Mouse (Mus musculus): ENCODE measurements around the gene Olfr606. TPM values are rescaled to one million over a fixed set of nuclear protein-coding genes. Genes with fewer than 3 reads are reported as not detected.

Gene Olfr606
- polyA plus RNA-seq, 1 experiment from 2014 or later: not detected

Small RNAs within 50 kb of the gene (microRNA-seq; reads per million reads assigned to microRNA genes)
- gene Gm25774: not detected

Other genes with a start within 250 kb of the Olfr606 start
- not detected in 2 replicates for gene Olfr593, start 237.2 kb upstream of the Olfr606 start, polyA plus RNA-seq (2015; fragmentation: Nextera tagmentation; extraction: Ambion mirVana)
- gene Olfr594, start 232.1 kb upstream of the Olfr606 start, polyA plus RNA-seq (2015; fragmentation: Nextera tagmentation; extraction: Ambion mirVana): not detected in 2 replicates
- gene Usp17ld, start 196.5 kb upstream of the Olfr606 start, polyA plus RNA-seq (2015; fragmentation: Nextera tagmentation; extraction: Ambion mirVana): not detected in 2 replicates
- not detected in 2 replicates for gene Olfr596, start 143.4 kb upstream of the Olfr606 start, polyA plus RNA-seq (2015; fragmentation: Nextera tagmentation; extraction: Ambion mirVana)
- gene Olfr597, start 132.7 kb upstream of the Olfr606 start, polyA plus RNA-seq (2015; fragmentation: Nextera tagmentation; extraction: Ambion mirVana): not detected in 2 replicates
- not detected in 2 replicates for gene Olfr598, start 125.5 kb upstream of the Olfr606 start, polyA plus RNA-seq (2015; fragmentation: Nextera tagmentation; extraction: Ambion mirVana)
- gene Olfr599, start 113.1 kb upstream of the Olfr606 start, polyA plus RNA-seq (2015; fragmentation: Nextera tagmentation; extraction: Ambion mirVana): not detected in 2 replicates
- gene Olfr600, start 99.4 kb upstream of the Olfr606 start, polyA plus RNA-seq (2015; fragmentation: Nextera tagmentation; extraction: Ambion mirVana): not detected in 2 replicates
- gene Olfr601, start 86.4 kb upstream of the Olfr606 start, polyA plus RNA-seq (2015; fragmentation: Nextera tagmentation; extraction: Ambion mirVana): not detected in 2 replicates
- gene Olfr603, start 62.9 kb upstream of the Olfr606 start, polyA plus RNA-seq (2015; fragmentation: Nextera tagmentation; extraction: Ambion mirVana): not detected in 2 replicates
- gene Usp17lc, start 34.0 kb upstream of the Olfr606 start, polyA plus RNA-seq (2015; fragmentation: Nextera tagmentation; extraction: Ambion mirVana): not detected in 2 replicates
- not detected in 2 replicates for gene Olfr605, start 3.6 kb upstream of the Olfr606 start, polyA plus RNA-seq (2015; fragmentation: Nextera tagmentation; extraction: Ambion mirVana)
- gene Olfr607, start 15.1 kb downstream of the Olfr606 start, polyA plus RNA-seq (2015; fragmentation: Nextera tagmentation; extraction: Ambion mirVana): not detected in 2 replicates
- not detected in 2 replicates for gene Olfr608, start 20.8 kb downstream of the Olfr606 start, polyA plus RNA-seq (2015; fragmentation: Nextera tagmentation; extraction: Ambion mirVana)
- gene Olfr609, start 49.0 kb downstream of the Olfr606 start, polyA plus RNA-seq (2015; fragmentation: Nextera tagmentation; extraction: Ambion mirVana): not detected in 2 replicates
- not detected in 2 replicates for gene Olfr610, start 63.1 kb downstream of the Olfr606 start, polyA plus RNA-seq (2015; fragmentation: Nextera tagmentation; extraction: Ambion mirVana)
- gene Olfr611, start 71.8 kb downstream of the Olfr606 start, polyA plus RNA-seq (2015; fragmentation: Nextera tagmentation; extraction: Ambion mirVana): not detected in 2 replicates
- not detected in 2 replicates for gene Olfr612, start 93.7 kb downstream of the Olfr606 start, polyA plus RNA-seq (2015; fragmentation: Nextera tagmentation; extraction: Ambion mirVana)
- gene Olfr613, start 99.0 kb downstream of the Olfr606 start, polyA plus RNA-seq (2015; fragmentation: Nextera tagmentation; extraction: Ambion mirVana): not detected in 2 replicates
- not detected in 2 replicates for gene Olfr615, start 107.0 kb downstream of the Olfr606 start, polyA plus RNA-seq (2015; fragmentation: Nextera tagmentation; extraction: Ambion mirVana)
- not detected in 2 replicates for gene Olfr616, start 120.1 kb downstream of the Olfr606 start, polyA plus RNA-seq (2015; fragmentation: Nextera tagmentation; extraction: Ambion mirVana)
- gene Olfr617, start 124.0 kb downstream of the Olfr606 start, polyA plus RNA-seq (2015; fragmentation: Nextera tagmentation; extraction: Ambion mirVana): not detected in 2 replicates
- not detected in 2 replicates for gene Olfr618, start 141.1 kb downstream of the Olfr606 start, polyA plus RNA-seq (2015; fragmentation: Nextera tagmentation; extraction: Ambion mirVana)
- not detected in 2 replicates for gene Olfr619, start 151.5 kb downstream of the Olfr606 start, polyA plus RNA-seq (2015; fragmentation: Nextera tagmentation; extraction: Ambion mirVana)
- not detected in 2 replicates for gene Olfr620, start 163.5 kb downstream of the Olfr606 start, polyA plus RNA-seq (2015; fragmentation: Nextera tagmentation; extraction: Ambion mirVana)
- not detected in 2 replicates for gene Olfr622, start 193.7 kb downstream of the Olfr606 start, polyA plus RNA-seq (2015; fragmentation: Nextera tagmentation; extraction: Ambion mirVana)
- gene Olfr623, start 214.7 kb downstream of the Olfr606 start, polyA plus RNA-seq (2015; fragmentation: Nextera tagmentation; extraction: Ambion mirVana): not detected in 2 replicates
- gene Olfr624, start 222.1 kb downstream of the Olfr606 start, polyA plus RNA-seq (2015; fragmentation: Nextera tagmentation; extraction: Ambion mirVana): 0.02 TPM in 2 replicates
- not detected in 2 replicates for gene Olfr625-ps1, start 233.7 kb downstream of the Olfr606 start, polyA plus RNA-seq (2015; fragmentation: Nextera tagmentation; extraction: Ambion mirVana)

Data from liver, embryonic 16.5 days (tissue).